Mouse (Mus musculus): ENCODE measurements around the gene 1600014C23Rik. TPM values are rescaled to one million over a fixed set of nuclear protein-coding genes. Genes with fewer than 3 reads are reported as not detected.

1600014C23Rik gene
- total and polyA plus RNA-seq, 2 experiments from 2014 or later, result 0.51 TPM; not detected in 1

DNA sequence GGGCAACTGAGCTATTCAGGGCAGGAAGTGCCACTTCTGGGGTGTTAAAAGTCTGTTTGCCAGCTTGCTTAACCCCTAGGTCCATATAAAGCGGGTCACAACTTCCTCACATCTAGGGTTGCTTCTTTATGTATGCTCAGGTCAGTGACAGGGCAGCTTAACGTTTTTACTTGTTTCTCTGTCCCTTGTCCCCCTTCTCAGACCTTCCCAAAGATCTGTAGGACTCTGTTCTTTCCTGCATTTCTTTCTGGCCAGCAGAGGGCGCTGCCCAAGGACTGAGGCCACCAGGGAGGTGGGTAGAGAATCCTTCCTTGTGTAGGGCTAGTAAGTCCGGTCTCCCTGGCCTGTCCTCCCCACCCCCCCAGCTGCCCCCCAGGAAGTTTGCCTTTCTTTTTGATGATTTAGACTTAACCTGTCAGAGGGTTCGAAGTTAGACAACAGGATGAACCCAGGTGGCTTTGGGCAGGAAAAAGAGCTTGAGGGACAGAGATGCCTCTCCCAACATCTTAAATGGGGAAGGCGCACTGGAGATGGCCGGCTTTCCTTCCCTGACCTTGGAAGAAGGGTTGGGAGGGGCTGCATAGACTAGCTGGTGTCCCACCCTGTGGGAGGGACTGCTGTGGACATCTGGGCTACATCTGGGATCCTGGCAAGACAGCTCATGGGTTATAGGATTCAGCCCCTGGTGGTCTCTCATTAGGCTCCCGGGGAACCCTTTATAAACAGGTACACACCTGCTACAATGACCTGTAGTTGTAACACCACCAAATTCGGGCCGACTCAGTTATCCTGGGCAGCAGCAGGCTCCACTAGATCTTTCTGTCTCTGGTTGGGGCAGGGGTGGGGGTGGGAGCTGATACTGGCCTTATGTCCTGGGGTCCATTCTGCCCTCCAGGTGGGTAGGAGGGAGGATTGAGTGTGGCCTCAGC, 2.0 kb upstream of the 1600014C23Rik start:
- H3K4me2 ChIP-seq (ENCODE audit: low read depth, low read length), result peak overlapping the region; percentile 79
- peak overlapping the region; percentile 68 for H3K9ac ChIP-seq (replicated peaks; ENCODE audit: low read length)
- peaks cover 18% of the 10 kb centered on the region; the same call in 1 of the 2 replicates for H3K4me1 ChIP-seq (ENCODE audit: insufficient read depth, low read length)
- TF ChIP-seq CTCF (IDR thresholded peaks at IDR 0.05; ENCODE audit: low read depth), result peak; percentile 95
- peak overlapping the region; percentile 51 for H3K4me3 ChIP-seq (ENCODE audit: low read length)
- peak; percentile 90 for DNase-seq (ENCODE audit: low spot score)
- 8% methylated on average over 10 of the region's 10 CpGs for WGBS
- ATAC-seq, result peak; percentile 41; the same call in 1 of the 2 replicates
- no peaks in the 10 kb centered on the region for H3K36me3 ChIP-seq (ENCODE audit: insufficient read depth, low read length)
- H3K27ac ChIP-seq, result peak overlapping the region; percentile 85
- no peaks in the 10 kb centered on the region for H3K27me3 ChIP-seq (ENCODE audit: insufficient read depth, low read length)
- no peaks in the 10 kb centered on the region for H3K9me3 ChIP-seq (ENCODE audit: low read length)

DNA sequence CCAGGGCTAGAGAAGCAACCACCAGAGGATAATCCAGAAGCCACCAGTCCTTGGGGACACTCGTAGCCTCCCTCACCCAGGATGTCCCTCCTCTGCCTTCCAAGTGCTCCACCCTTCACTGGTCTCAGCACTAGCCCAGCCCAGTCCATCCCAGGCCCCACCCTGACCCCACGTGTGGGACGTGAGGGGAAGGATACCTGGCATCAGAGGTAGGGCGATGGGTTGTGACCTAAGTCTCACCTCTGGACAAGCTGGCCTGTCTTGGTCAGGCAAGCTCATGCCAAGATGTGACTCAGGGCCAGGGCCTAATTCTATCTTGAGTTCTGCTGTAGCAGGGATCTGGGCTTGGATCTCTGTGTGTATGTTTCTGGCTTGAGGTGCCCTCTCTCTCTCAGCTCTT, 1.2 kb upstream of the 1600014C23Rik start:
- H3K4me1 ChIP-seq (ENCODE audit: insufficient read depth, low read length), result peaks cover 18% of the 10 kb centered on the region; the same call in 1 of the 2 replicates
- H3K27ac ChIP-seq, result no peak overlapping the region
- 77% methylated on average over 4 of the region's 4 CpGs for WGBS
- DNase-seq (ENCODE audit: low spot score) (no peak), ATAC-seq (no peak)
- 0 out of 2 replicates have a peak overlapping the region, but pooled peaks have one; percentile 57 for H3K4me2 ChIP-seq (ENCODE audit: low read depth, low read length)
- no peak overlapping the region for H3K4me3 ChIP-seq (ENCODE audit: low read length)
- no peak for TF ChIP-seq CTCF (IDR thresholded peaks at IDR 0.05; ENCODE audit: low read depth)
- no peaks in the 10 kb centered on the region for H3K9me3 ChIP-seq (ENCODE audit: low read length)
- H3K27me3 ChIP-seq (ENCODE audit: insufficient read depth, low read length), result no peaks in the 10 kb centered on the region
- H3K9ac ChIP-seq (replicated peaks; ENCODE audit: low read length), result no peak overlapping the region
- H3K36me3 ChIP-seq (ENCODE audit: insufficient read depth, low read length), result no peaks in the 10 kb centered on the region

DNA sequence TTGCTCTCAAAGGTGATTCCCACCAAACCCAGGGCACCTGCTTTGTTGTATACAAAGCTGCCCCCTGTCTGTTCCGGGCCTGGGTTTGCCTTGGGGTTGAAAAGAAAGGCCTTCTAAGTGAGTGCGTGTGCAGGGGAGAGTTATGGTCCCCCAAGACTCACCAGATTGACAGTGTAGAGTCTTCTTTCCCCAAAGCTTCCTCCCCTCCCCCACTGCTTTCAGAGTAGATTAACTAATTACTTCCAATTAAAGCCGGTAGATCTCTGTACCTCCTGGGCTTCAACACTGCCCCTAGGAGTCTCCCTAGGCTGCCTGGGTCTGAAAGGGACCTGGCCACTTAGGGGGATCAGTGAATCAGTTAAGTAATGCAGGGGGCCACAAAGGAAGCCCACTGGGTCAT, 689 bp upstream of the 1600014C23Rik start:
- ATAC-seq, result no peak
- WGBS, result 14% methylated on average over 3 of the region's 3 CpGs
- no peak for TF ChIP-seq CTCF (IDR thresholded peaks at IDR 0.05; ENCODE audit: low read depth)
- H3K4me1 ChIP-seq (ENCODE audit: insufficient read depth, low read length), result peaks cover 18% of the 10 kb centered on the region; the same call in 1 of the 2 replicates
- DNase-seq (ENCODE audit: low spot score), result no peak
- H3K36me3 ChIP-seq (ENCODE audit: insufficient read depth, low read length), result no peaks in the 10 kb centered on the region
- no peak overlapping the region for H3K4me3 ChIP-seq (ENCODE audit: low read length)
- no peak overlapping the region for H3K9ac ChIP-seq (replicated peaks; ENCODE audit: low read length)
- no peaks in the 10 kb centered on the region for H3K27me3 ChIP-seq (ENCODE audit: insufficient read depth, low read length)
- H3K27ac ChIP-seq, result peak overlapping the region; percentile 56; the same call in 1 of the 2 replicates
- peak overlapping the region; percentile 57 for H3K4me2 ChIP-seq (ENCODE audit: low read depth, low read length)
- H3K9me3 ChIP-seq (ENCODE audit: low read length), result no peaks in the 10 kb centered on the region

DNA sequence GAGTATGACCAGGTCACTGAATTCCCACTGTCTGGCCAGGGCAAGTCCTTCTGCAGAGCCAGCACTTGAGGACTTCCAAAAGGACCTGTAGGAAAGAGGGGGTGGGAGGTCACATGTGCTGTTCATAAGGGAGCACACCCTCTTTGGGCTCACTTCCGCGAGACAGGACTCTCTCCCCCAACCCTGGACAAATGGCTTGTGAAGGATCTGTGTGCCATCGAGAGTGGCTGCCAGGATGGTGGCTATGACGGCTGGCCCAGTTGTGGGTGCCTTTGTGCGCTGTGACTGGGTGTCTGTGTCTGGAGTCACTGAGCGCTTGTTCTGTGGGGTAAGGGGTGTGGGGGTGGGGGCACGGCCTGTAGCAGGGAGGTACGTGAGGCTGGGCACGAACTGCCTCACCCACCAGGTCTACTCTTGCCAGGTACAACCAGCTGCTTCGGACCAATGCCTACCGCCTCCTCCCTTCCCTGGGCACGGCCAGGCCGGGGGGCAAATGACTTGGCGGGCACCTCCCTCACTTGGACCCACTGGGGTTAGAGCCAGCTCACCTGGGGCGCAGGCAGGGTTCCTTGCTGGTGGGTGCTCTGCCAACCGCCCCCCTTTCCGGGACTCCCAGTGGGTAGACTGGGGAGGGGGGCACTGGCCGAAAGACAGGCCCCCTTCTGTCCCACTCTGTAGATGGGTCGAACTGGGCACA, 458 bp downstream of the 1600014C23Rik start:
- peak; percentile 25; the same call in 1 of the 2 replicates for ATAC-seq
- 35% methylated on average over 16 of the region's 19 CpGs for WGBS
- Histone ChIP-seq H3K9me3 (ENCODE audit: low read length) (no peaks in the 10 kb centered on the region), H3K4me2 (ENCODE audit: low read depth, low read length) (peak overlapping the region; percentile 57), H3K27ac (peak overlapping the region; percentile 43; the same call in 1 of the 2 replicates), H3K9ac (replicated peaks; ENCODE audit: low read length) (peak overlapping the region; percentile 7; the same call in 1 of the 2 replicates), H3K4me1 (ENCODE audit: insufficient read depth, low read length) (peaks cover 18% of the 10 kb centered on the region; the same call in 1 of the 2 replicates), H3K27me3 (ENCODE audit: insufficient read depth, low read length) (no peaks in the 10 kb centered on the region), H3K4me3 (ENCODE audit: low read length) (no peak overlapping the region; the same call in 1 of the 2 replicates), H3K36me3 (ENCODE audit: insufficient read depth, low read length) (no peaks in the 10 kb centered on the region)
- TF ChIP-seq CTCF (IDR thresholded peaks at IDR 0.05; ENCODE audit: low read depth), result no peak
- DNase-seq (ENCODE audit: low spot score), result peak; percentile 45

DNA sequence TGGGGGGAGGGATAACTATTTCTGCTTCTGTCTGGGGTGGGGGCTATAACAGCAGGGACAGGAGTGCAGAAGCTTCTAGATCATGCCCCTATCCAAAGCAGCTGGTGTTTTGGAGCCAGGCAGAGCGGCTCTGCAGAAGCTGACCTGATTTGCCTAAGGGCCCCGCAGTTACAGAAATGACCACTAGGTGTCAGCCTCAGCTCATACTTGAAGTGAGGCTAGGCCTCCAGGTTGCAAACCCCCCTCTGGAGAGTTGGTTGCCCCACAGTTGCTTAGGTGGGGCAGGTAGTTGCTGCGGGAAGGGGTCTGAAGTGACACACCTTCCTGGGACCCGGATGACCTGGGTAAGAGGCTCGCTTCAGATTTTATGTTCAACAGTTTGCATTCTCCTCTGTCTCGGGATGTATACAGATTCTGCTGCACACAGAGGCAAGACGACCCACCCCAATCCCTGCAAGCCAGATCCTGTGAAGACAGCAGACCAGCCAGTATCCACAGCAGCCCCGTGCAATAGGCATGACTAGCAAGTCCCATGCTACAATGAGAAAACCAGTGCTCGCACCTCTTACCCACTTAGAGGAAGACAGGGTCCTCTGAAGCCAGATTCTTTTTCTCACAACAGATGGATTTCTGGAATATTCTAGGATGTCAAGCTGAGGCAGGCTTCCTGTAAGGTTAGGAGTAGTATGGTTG, 2.3 kb downstream of the 1600014C23Rik start:
- 22% methylated on average over 9 of the region's 9 CpGs for WGBS
- Histone ChIP-seq H3K36me3 (ENCODE audit: insufficient read depth, low read length) (no peaks in the 10 kb centered on the region), H3K4me2 (ENCODE audit: low read depth, low read length) (no peak overlapping the region), H3K27me3 (ENCODE audit: insufficient read depth, low read length) (no peaks in the 10 kb centered on the region), H3K27ac (no peak overlapping the region), H3K9me3 (ENCODE audit: low read length) (no peaks in the 10 kb centered on the region), H3K4me3 (ENCODE audit: low read length) (no peak overlapping the region), H3K9ac (replicated peaks; ENCODE audit: low read length) (no peak overlapping the region), H3K4me1 (ENCODE audit: insufficient read depth, low read length) (peaks cover 18% of the 10 kb centered on the region; the same call in 1 of the 2 replicates)
- ATAC-seq (peak; percentile 48), DNase-seq (ENCODE audit: low spot score) (peak; percentile 94)
- TF ChIP-seq CTCF (IDR thresholded peaks at IDR 0.05; ENCODE audit: low read depth), result peak; percentile 95

DNA sequence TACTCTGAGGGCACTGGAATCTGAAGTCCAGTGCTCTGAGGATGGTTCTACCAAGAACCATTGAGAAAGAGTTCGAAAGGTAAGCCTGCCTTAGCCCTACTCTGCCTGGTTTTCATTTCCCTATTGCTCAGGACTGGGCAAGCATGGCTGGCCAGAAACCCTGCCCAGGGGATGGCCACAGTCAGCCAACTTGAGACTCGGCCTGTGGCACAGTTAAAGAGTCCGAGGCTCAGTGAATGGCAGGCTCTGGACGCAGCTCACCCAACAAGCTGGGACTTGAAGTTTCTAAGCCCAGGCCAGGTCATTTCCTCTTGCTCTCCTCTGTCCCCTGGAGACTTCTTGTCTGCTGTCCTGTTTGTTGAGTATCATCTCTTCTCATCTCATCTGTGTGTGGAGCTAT, 2.9 kb downstream of the 1600014C23Rik start:
- no peak for ATAC-seq
- no peak for TF ChIP-seq CTCF (IDR thresholded peaks at IDR 0.05; ENCODE audit: low read depth)
- 93% methylated on average over 4 of the region's 4 CpGs for WGBS

More for the DNA sequence above, 2.9 kb downstream of the 1600014C23Rik start:
- peaks cover 13% of the 10 kb centered on the region; the same call in 1 of the 2 replicates for H3K4me1 ChIP-seq (ENCODE audit: insufficient read depth, low read length)
- H3K27ac ChIP-seq, result no peak overlapping the region
- H3K27me3 ChIP-seq (ENCODE audit: insufficient read depth, low read length), result no peaks in the 10 kb centered on the region
- H3K9ac ChIP-seq (replicated peaks; ENCODE audit: low read length), result no peak overlapping the region
- no peaks in the 10 kb centered on the region for H3K9me3 ChIP-seq (ENCODE audit: low read length)
- no peaks in the 10 kb centered on the region for H3K36me3 ChIP-seq (ENCODE audit: insufficient read depth, low read length)
- no peak overlapping the region for H3K4me2 ChIP-seq (ENCODE audit: low read depth, low read length)
- DNase-seq (ENCODE audit: low spot score), result no peak
- H3K4me3 ChIP-seq (ENCODE audit: low read length), result no peak overlapping the region
